Mouse (Mus musculus) brain, embryonic 14.5 days (tissue): Measurements from ENCODE around the gene Syt5.

Experiments used
- CTCF ChIP-seq: fragments of 200-500 bp; IDR thresholded peaks from 2 replicates; pipeline ENCODE4 v1.5.1; 2012; ENCODE audit warnings: inconsistent platforms, mild to moderate bottlenecking, moderate library complexity, borderline replicate concordance; ENCODE audit not compliant: insufficient read depth, insufficient read length; ENCODE audit errors: extremely low read depth
- POLR2A ChIP-seq: fragments of 200-500 bp; IDR thresholded peaks from 2 replicates; pipeline ENCODE4 v1.6.1; 2012; ENCODE audit warnings: mild to moderate bottlenecking, inconsistent platforms, borderline replicate concordance; ENCODE audit not compliant: poor library complexity, insufficient read depth, insufficient read length, severe bottlenecking; ENCODE audit errors: extremely low read depth

- TF ChIP-seq POLR2A, result no peak
- TF ChIP-seq CTCF, result no peak
Measured at GRCm38 (mm10) chr7:4527302-4527689, 20.0 kb downstream of the Syt5 start.
